Mouse (Mus musculus) spleen, adult 2 months (tissue): ENCODE results near the gene Fosb.
A peak's percentile ranks its signal among the peaks of the same experiment; 100 is the strongest.

Experiments used
- CTCF ChIP-seq: fragments of 200-500 bp; IDR thresholded peaks from 2 replicates; pipeline ENCODE4 v1.5.1; 2011; ENCODE audit warnings: mild to moderate bottlenecking, inconsistent platforms; ENCODE audit not compliant: insufficient read depth, insufficient read length, insufficient replicate concordance; ENCODE audit errors: extremely low read depth
- POLR2A ChIP-seq: fragments of 200-500 bp; IDR thresholded peaks from 2 replicates; pipeline ENCODE4 v1.6.1; 2011; ENCODE audit warnings: low read depth, low read length, inconsistent platforms

- peak; percentile 64; the same call in 1 of the 2 replicates for TF ChIP-seq CTCF
- TF ChIP-seq POLR2A, result no peak
These were observed 10.7 kb downstream of the Fosb start for GRCm38 (mm10) chr7:19299194-19299593.
